Mouse (Mus musculus): ENCODE data around the gene Wdr66. TPM values are rescaled to one million over a fixed set of nuclear protein-coding genes. Genes with fewer than 3 reads are reported as not detected.

The Wdr66 gene
- 1 to 10 TPM; 2.4 to 2.5 TPM for total RNA-seq (2023)

GRCm38 (mm10) chr5:123251834-123252233 lies at the start of gene Wdr66:
Gene Wdr66 (plus strand): TSS chr5:123252102.

DNA sequence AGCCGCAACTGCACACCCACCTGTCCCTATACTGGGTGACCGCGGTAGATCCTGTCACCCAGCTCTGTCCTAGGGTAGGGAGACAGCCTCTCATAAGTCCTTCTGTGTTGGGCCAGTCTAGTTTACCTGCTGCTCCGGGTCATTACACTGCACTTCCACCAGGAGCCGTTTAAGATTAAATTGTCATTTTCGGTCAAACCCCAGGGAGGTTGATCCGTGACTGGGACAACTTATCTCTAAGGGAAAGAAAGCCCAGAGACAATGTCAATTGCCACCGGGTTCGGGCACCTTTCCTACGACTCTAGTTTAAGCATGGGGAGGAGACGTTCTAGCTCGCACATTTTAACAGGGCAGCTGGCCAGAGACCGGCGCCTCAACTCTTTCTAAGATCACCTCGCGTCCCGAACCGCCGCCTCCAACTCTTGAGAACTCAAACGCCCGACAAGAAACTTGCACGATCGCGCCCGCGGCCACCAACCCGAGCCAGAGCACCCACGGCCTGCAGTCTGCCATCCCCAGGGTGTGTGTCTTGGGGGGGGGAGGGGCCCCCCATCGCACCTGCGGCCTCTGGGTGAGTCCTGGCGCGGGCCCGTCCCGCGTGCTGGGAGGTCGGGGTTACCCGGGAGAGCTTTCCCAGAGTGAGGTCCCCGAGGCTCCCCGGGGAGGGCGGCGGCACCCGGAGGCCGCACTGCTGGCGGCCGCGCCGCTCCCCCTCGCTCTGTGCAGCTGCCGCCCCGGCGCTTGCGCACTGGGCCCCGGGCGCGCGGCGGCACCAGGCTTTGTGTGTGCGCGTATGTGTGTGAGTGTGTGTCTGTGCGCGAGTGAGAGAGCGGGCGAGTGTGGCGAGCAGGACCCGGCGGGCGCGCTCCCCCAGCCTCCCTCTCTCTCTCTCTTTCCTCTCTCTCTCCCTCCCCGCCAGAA lies 92.1 kb downstream of the Wdr66 start, which contains the start of gene Bcl7a:
Bcl7a (plus strand) TSS at position 128 of the 921 bp plus-strand sequence.

Other genes starting within 250 kb of the Wdr66 start
- gene Orai1, start 237.0 kb upstream of the Wdr66 start, total RNA-seq (2023): 10 to 100 TPM; 38.4 to 44.8 TPM
- gene Morn3, start 205.1 kb upstream of the Wdr66 start, total RNA-seq (2023): not detected
- 1 to 10 TPM; 5.9 to 8.0 TPM for gene Tmem120b, start 183.7 kb upstream of the Wdr66 start, total RNA-seq (2023)
- gene Rhof, start 119.4 kb upstream of the Wdr66 start, total RNA-seq (2023): 100 to 1,000 TPM in 1 of 2 experiments, 10 to 100 TPM in 1; 95.6 to 115 TPM
- 10 to 100 TPM; 83.5 to 88.8 TPM for gene Setd1b, start 109.9 kb upstream of the Wdr66 start, total RNA-seq (2023)
- gene Psmd9, start 82.7 kb upstream of the Wdr66 start, total RNA-seq (2023): 10 to 100 TPM; 25.8 to 28.0 TPM
- gene Hpd, start 69.4 kb upstream of the Wdr66 start, total RNA-seq (2023): not detected
- 10 to 100 TPM; 59.8 to 62.5 TPM for gene Bcl7a, start 91.7 kb downstream of the Wdr66 start, total RNA-seq (2023)
- gene Mlxip, start 142.7 kb downstream of the Wdr66 start, total RNA-seq (2023): 100 to 1,000 TPM; 118 to 151 TPM
- gene Lrrc43, start 237.2 kb downstream of the Wdr66 start, total RNA-seq (2023): not detected
- gene Il31, start 237.4 kb downstream of the Wdr66 start, total RNA-seq (2023): not detected